Mouse (Mus musculus): Measurements from ENCODE around the gene Chchd1.

The Chchd1 gene

DNA sequence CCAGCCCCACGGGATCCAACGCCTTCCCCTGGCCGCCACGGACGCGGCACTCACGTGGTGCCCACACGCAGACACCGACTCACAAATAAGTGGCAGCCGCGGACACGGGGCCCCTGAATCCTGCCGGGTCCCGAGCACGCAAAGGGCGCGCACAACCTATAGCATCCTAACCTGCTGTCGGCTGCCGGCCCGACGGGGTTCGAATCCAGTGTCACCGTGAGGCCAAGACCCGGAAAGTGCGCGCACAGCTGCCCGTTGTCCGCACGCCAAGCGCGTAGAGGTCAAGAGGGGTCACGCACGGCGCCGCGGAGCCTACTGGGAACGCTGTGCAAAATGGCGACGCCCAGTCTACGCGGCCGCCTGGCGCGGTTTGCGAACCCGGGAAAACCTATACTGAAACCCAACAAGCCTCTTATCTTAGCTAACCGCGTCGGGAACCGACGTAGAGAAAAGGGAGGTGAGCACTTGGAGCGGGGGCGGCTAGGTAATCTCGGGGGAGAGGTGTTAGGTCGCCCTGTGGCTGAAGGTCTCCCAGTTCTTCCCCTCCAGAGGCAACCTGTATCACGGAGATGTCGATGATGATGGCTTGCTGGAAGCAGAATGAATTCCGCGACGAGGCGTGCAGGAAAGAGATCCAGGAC lies at the start of gene Chchd1:
TSS of gene Chchd1 (plus strand) at position 266 of the 641 bp plus-strand sequence.
- DNase-seq: peak; percentile 90

GRCm38 (mm10) chr14:20654690-20655421 lies 48.0 kb upstream of the Chchd1 start:
- no peak for DNase-seq

GRCm38 (mm10) chr14:20655731-20656130 lies 47.1 kb upstream of the Chchd1 start:
- DNase-seq: no peak

DNA sequence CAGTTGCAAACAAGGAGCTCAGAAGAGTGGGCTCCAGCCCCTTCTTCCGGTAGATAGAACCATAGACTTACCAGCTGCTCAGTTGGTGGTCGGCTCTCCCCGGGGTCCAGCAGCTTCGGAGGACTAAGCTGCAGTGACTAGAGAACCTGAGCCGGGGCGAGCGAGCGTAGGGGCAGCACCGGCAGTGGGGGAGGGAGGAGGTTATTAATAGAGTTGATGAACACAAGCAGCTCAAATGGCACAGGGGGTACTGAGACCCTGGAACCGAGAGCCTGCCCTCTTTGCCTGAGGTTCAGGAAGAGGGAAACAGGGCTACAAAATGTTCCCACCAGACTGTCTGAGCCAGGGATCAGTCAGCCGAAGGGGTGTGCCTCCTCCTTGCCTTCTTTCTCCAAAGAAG lies 46.4 kb upstream of the Chchd1 start, which contains the start of gene Myoz1:
TSS of gene Myoz1 (minus strand) at position 180 of the 400 bp plus-strand sequence.
- DNase-seq: no peak

GRCm38 (mm10) chr14:20658326-20658725 lies 44.5 kb upstream of the Chchd1 start:
- DNase-seq: peak; percentile 66

DNA sequence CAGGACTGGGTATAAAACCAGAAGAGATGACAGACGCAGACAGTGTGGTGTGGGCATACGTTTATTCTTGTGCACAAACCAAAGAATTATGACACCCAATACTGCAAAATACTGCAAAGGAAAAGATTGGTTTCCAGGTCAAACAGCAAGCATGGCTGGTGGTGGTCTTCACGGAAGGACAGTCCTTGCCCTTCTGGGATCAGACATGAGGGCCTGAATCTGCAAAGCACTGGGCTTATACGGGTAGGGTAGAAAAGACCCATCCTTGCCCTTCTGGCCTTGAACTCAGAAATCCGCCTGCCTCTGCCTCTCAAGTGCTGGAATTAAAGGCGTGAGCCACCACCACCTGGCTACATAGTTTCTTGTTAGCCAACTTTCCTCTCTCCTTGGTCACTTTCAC lies 43.9 kb upstream of the Chchd1 start:
- DNase-seq: no peak

DNA sequence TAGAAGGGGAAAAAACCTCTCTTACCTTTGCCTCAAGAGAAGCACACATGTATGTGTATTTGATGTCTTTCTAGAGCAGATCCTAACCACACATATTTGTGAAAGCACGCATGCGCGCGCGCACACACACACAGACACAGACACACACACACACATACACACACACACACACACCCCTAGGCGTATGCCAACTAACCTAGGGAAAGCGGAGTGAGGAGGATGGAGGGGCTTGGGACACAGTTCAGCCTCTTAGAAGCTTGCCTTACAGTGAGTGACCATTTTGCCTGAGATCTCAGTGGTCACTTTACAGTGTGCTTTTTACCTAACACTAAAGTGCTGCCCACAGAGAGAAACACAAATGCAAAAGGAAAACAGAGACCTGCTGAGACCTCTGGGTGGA lies 43.1 kb upstream of the Chchd1 start:
- no peak for DNase-seq

GRCm38 (mm10) chr14:20660827-20661660 lies 41.8 kb upstream of the Chchd1 start:
- DNase-seq: peak; percentile 96

DNA sequence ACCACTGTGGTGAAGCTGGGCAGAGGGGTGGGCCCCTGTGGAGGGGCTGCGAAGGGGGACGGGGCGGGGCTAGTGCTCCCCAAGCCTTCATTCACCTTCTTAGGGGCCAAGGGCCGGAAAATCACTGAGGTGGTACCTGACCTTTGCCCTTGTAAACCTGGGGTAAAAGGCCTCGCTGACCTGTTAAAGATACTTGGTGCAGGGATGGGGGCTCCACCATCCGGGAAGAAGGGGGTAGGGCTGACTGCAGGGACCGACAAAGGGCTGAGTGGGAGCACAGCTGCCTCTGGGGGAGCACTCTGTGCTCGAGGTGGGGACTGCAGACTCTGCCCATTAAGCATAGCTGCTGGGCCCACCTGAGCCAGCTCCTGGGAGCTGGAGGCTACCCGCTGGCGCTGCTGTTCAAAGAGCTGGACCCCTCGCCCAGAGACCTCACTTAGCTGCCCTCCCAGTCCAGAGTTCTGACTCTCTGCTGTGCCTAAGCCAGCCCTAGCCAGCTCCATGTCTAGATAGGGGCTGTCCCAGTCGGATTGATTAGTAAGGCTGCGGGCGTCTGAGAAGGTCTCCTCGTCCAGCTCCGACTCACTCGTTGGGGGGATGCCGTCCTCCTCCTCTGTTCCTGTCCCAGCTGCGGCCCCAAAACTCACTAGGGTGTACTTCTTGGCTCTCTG lies 41.0 kb upstream of the Chchd1 start:
- DNase-seq: no peak

- DNase-seq: no peak
Measured at GRCm38 (mm10) chr14:20662740-20663139, 40.1 kb upstream of the Chchd1 start.

GRCm38 (mm10) chr14:20663601-20664000 lies 39.2 kb upstream of the Chchd1 start:
- no peak for DNase-seq

DNA sequence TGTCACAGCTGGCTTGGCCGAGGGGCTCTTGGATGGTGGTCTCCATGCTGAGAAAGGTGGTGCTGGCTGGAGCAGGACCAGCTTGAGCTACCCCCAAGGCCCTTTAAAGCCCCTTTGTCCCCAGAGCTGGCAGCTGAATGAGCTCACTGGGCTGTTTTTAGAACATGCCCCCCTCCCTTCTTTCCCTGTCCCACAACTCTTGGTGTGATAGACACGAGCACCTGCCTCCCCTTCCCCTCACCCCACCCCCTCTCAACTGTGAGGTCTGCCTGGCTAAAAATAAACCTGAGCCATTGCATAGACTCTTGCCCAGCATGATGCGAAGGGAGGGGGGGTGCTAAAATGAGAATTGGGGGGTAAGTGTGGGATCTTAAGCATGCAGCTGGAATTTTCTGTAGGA lies 38.4 kb upstream of the Chchd1 start:
- DNase-seq: no peak

DNA sequence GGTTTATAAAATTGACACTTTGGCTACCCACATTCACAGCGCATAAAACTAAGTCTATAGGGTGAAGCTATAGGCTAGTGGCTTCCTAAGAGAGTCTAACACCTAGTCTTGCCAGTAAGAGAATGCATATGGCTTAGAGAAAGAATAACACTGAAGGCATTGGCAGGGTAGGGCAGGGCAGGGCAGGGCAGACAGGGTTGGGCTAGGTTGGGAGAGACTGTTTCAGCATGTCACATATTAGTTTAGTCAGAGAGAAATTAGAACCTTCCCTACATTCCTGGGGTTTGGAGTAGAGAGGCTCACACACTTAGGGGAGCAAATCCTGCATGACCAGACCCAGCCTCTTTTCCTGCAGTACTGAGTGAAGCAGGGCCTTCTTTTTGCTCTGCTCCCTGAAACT lies 35.3 kb upstream of the Chchd1 start:
- no peak for DNase-seq

- DNase-seq: no peak
Measured at GRCm38 (mm10) chr14:20668154-20668810, 34.5 kb upstream of the Chchd1 start, which contains the start of gene Synpo2l. Gene Synpo2l (minus strand): TSS chr14:20668354.

GRCm38 (mm10) chr14:20672990-20673389 lies 29.8 kb upstream of the Chchd1 start:
- no peak for DNase-seq

DNA sequence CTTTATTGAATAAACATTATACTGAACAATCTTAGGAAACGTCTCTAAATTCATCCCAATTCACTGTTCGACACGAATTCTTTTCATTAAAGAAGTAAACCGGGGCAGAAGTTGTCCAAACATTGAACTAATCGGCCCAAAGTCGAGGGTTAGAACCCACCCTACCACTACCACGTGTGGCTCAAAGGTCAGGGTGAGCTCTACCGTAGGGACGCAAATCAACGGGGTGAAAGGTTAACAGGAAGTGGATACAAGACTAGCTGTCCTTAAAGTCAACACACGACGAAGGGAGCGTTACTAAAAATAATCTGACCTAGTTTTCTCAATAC lies 29.1 kb upstream of the Chchd1 start:
- DNase-seq: peak; percentile 70

- peak; percentile 97 for DNase-seq
Measured at GRCm38 (mm10) chr14:20674064-20674833, 28.6 kb upstream of the Chchd1 start, which contains the start of gene Sec24c. Gene Sec24c (plus strand): TSS chr14:20674308.

DNA sequence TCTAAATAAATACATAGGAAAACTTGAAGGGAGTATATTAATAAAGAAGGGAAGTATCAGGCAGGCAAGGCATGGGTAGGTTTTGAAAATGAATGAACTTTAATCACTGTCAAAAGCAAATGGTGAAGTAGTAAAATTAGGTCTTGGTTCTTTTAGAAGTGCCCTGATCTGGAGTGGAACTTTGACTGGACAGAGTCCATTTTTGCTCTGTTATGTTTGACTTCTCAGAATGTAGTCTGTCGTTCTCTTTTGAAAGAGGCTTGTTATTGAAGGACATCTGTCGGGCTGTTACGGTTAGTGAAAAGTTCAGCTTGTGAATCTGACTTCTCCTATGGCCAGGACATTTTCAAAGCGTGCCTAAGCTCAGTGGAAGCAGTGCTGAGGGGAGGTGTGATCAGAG lies 24.9 kb upstream of the Chchd1 start:
- DNase-seq: no peak

GRCm38 (mm10) chr14:20681742-20682141 lies 21.1 kb upstream of the Chchd1 start:
- DNase-seq: no peak

DNA sequence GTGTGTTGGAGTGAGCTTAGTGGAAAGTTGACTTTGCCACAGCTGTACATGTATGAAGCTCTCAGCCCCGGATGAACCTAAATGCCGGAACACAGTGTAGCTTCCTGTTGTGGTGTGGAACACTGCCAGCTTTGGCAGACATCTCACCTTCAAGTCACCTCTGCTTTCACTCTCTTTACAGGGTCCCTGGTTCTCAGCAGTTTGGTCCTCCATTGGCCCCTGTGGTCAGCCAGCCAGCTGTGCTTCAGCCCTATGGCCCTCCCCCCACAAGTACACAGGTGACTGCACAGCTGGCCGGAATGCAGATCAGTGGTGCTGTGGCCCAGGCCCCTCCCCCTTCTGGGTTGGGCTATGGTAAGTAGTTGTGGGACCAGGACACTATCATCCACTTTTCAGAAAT lies 20.3 kb upstream of the Chchd1 start:
- no peak for DNase-seq

- peak; percentile 65 for DNase-seq
Measured at GRCm38 (mm10) chr14:20686576-20686975, 16.2 kb upstream of the Chchd1 start.

DNA sequence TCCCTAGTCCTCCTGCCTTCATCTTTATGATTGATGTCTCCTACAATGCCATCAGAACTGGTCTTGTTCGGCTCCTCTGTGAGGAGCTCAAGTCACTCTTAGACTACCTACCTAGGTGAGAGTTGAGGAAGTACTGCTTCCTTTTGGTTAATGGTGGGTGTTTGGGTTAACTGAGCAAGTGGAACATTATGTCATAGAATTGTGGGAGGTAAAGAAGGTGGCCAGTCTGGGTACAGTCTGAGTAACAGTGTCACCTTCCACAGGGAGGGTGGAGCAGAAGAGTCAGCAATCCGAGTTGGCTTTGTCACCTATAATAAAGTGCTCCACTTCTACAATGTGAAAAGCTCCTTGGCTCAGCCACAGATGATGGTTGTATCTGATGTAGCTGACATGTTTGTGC lies 13.8 kb upstream of the Chchd1 start:
- DNase-seq: no peak
